Mouse (Mus musculus): ENCODE measurements around the gene Cdc14a. TPM values are rescaled to one million over a fixed set of nuclear protein-coding genes. Genes with fewer than 3 reads are reported as not detected.
A peak's percentile ranks its signal among the peaks of the same experiment; 100 is the strongest.

The Cdc14a gene
- total RNA-seq, 2 experiments from 2014 or later = 17.9 to 19.3 TPM

DNA sequence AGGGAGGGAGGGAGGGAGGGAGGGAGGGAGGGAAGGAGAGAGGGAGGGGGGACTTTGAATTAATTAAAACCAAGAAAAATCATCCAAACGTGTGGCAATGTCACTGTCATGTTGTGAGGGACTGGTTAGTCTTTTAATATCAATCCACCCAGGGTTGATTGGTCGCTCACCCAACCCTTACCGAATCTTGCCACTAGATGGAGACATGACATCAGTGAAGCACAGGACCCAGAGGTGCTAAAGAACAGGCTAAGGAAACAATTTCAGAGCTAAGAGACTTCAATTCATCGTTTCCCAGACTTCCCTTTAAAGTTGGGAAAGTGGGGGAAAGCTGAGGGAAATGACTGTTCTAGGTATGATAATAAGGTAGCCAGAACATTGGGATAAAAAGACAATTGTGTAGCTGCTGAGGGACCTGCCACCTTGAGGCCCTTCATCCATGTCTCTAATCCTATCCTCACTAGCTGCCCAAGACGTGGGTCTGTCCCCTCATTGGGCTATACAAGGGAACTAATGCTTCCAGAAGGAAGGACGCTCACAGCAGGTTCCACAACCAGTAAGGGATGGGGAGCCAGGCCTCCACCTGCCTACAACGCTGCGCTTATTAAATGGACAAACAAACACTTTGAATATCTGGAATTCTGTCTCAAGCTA lies 91.9 kb downstream of the Cdc14a start:
- no peak for DNase-seq (ENCODE audit: low spot score in 2 of 2)

DNA sequence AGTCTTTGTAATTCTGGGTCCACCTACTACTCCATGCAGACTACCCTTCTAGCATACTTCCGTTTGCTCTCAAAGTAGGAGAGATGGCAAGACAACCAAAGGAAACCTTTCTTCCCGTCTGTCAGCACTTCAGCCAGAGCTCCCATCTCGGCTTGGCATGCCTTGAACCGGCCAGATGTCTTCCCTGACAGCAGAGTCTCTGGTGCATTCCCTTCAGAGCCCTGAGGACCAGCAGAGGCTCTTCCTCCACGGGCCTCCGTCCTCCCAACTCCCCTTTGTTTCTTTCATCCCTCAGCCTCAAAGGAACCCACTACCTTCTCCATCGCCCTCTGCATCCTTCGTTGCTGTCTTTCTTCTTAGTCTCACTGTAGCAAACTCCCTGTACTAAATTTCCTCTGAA lies 93.9 kb downstream of the Cdc14a start:
- DNase-seq (ENCODE audit: low spot score in 2 of 2) = no peak

DNA sequence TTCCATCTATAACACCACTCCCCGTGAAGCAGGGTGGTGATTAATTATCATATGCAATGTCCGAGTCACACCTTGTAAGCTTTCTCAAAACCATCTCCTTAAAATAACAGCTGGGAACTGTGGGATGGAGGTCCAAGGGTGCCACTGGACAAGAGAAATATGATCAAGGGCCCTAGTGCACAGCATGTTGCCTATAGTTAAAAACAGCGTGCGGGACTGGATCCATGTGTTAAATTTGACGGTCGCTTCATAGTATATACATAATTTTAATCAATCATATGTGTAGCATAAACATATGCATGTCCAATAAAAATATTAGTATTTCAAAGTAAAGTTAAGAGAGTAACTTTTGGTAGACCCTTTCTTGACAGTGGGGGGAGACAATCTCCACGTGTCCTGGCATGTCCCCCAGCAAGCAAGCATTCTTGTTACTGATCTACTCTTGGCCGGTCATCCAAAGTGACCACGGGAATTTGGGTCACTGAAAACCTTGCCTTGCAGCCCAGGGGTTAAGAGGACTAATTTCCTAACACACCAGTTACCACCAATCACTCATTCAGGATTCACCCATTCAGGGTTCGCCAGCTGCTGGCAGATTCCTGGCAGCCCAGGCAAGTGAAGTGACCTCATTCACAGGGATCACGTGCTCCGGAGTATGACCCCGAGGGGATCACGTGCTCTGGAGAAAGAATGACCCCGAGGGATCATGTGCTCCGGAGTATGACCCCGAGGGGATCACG lies 94.6 kb downstream of the Cdc14a start:
- DNase-seq (ENCODE audit: low spot score in 2 of 2) = no peak

DNA sequence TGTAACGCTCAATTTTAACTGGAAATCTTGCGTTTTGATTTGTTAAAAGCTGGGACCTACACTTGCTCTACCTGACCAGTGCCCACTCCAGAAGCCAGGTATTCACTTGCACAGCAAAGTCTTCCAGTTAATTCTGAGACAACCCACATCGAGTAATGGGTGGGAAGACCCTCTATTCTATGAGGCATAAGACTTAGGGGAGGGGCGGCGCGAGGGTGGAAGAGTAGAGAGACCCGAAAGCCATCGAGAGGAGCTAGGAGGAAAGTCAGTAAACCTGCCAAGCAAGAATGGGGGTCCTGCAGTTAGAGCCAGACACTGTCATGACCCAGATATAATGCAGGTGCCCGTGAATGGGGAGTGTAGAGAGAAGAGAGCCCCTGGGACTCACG lies 96.2 kb downstream of the Cdc14a start:
- DNase-seq (ENCODE audit: low spot score in 2 of 2) = no peak

DNA sequence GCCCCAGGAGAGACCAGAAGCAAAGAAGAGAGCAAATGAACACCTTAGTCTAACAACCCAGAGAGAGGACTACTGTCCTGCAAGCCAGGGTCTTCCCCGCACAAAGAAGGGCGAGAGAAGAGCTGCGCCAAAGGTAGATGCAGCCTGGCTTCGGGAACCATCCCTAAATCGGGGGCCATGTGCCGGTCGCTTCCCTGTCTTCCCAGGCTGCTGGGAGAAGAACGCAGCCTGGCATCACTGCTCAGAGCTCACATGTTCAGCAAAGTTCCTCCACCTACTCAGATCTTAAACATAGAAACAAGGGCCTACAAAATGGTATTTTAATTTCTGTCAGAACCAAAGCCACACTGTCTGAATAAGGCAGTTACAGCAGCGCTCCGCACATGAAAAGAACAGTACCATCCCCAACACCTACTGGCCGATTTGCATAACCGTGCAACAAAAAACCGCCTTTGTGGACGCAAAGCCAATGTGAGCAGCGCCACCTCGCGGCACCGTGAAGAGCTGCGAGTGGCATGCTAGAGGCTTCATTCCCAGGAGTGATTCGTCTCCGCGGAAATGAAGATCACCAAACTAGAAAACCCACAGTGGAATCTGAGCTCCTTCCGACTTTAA lies 96.7 kb downstream of the Cdc14a start:
- DNase-seq (ENCODE audit: low spot score in 2 of 2) = peak; percentile 63 to 76

DNA sequence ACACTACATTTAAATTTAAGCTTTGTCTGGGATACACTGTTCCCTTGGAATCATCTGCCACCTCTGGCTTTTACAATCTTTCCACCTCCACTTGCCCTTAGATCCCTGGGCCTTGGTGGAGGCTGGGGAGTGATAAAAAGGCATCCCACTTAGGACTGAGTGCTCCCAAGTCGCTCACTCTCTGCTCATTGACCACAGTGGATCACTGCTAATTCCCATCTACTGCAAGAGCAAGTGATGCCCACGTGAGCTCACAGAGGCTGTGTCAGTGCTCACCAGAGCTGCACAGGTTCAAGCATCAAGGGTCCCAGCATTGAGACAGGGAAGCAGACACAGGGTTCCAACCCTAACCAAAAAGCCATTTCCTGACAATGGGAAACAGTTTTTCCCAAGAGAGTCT lies 98.3 kb downstream of the Cdc14a start:
- no peak for DNase-seq (ENCODE audit: low spot score in 2 of 2)

DNA sequence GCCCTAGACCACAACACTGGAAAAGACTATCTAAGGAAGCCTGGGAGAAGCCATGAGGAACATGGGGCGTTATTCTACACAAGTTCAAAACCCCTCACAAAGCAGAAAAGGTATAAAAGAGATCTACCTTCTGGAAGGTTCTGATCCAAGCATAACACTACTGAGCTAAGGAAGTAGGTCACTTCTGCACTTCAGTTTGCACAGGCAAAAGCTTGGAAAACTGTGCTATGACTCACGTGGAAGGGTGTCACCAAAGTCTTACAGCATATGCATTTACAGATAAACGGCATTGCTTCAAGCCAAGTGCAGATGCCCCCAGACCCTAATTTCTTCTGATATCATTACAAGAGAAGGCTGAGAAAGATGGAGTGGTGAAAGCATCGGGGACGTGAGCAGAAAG lies 104.1 kb downstream of the Cdc14a start:
- no peak for DNase-seq (ENCODE audit: low spot score in 2 of 2)

DNA sequence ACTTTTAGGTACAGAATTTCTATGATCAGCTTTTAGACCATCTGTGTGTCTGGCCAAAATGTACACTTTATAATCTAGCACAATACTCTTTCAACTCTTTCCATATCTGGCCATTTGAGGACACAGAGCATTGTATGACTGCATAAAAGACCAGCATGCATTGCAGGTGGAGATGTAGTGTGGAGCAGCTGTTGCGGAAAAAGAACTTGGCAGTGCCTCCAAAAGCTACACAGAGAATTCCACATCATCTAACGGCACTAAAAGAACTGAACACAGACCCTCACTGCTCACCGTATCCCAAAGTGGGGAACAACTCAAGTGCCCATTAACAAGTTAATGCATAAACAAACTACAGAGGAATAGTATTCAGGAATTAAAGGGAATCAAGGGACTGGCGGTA lies 112.0 kb downstream of the Cdc14a start:
- DNase-seq (ENCODE audit: low spot score in 2 of 2) = no peak

DNA sequence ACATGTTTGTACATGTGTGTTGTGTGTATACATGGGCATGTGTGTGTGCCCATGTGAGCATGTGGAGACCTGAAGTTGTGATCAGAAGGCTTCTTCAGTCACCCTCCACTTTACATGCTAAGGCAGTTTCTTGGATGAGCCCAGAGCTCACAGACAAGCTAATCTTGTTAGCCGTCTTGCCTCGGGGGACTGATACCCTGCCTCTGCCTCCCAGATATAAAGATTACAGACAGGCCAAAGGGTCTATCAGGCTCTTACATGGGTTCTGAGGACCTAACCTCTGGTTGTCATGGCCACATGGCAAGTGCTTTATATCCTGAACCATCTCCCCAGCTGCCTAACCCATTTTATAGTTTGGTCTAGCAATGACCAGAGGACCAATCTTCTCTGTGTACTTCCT lies 112.7 kb downstream of the Cdc14a start:
- DNase-seq (ENCODE audit: low spot score in 2 of 2) = no peak

DNA sequence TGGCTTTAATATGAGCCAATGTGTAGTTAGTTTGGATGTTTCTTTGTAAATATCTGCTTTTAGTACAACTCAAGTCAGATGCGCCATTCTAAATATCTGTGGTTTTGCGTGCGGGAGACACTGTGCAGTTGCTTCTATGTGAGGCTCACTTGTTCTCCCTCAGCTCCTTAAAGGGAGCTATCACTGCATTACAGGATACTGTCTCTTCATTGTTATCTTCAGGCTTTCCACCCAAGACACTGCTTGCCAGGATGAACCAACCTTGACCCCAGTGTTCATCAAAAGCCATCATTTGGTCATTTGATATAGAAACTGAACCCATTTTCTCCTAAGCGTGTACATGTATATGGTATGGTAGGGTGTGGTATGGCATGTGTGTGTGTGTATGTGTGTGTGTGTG lies 113.2 kb downstream of the Cdc14a start:
- no peak for DNase-seq (ENCODE audit: low spot score in 2 of 2)

DNA sequence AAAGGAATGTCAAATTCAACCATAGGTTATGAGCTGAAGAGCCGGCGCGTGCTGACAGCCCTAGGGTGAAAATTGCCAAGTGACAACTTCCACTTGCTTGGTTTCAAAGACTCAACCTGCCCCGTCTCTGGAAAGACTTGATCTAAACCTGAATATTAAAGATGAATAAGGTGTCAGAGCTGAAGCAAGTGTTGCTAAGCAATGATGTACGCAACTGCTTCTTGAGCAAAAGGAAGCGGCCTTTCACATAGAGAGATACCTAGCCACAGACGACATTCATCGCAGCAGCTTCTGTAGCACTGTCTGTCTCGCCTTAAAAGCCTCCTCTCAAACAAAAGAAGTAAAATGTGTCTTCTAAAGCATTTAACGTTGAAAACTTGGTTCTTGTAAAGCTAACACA lies 113.8 kb downstream of the Cdc14a start:
- no peak for DNase-seq (ENCODE audit: low spot score in 2 of 2)

DNA sequence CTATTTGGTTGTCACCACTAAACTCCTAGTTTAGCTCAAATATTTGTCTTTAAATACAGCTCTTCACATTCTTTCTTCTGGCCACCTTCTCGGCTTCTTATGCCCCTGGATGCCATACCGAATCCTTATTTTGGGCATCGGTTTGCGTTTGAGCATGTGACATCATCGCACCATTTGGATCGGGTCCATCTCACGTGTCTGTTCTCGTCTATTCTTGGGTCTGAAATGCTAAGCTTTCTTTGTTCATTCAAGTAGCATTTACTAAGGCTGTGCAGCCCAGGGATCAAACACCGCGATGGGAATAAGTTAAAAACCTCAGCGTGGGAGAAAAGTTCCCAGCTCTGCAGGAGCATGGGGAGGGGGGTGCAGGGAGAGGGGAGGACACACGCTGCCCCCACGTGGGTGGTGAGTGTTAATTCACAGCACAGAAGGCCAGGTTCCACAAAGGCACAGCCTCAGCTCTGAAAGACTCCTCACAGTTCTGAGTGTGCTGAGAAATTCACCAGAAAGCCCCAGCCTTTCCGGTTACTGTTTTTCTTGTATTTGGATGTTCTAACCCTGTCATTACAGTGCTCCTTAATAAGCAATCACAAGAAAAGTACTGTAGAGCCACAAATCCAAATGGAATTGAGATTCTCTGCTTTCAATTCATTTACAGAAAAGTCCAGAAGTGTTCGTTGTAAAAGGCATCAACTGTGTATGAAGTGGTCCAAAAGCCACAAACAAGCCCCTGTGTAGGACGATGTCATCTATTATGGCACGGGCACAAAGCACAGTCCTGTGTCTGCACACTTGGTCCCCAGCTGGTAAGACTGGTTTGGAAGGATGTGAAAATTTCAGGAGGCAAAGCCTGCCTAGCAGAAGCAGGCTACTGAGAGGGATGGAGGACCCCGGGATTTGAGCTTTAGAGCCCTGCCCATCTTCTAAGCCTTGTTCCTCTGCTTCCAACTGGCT lies 118.8 kb downstream of the Cdc14a start:
- no peak for DNase-seq (ENCODE audit: low spot score in 2 of 2)

DNA sequence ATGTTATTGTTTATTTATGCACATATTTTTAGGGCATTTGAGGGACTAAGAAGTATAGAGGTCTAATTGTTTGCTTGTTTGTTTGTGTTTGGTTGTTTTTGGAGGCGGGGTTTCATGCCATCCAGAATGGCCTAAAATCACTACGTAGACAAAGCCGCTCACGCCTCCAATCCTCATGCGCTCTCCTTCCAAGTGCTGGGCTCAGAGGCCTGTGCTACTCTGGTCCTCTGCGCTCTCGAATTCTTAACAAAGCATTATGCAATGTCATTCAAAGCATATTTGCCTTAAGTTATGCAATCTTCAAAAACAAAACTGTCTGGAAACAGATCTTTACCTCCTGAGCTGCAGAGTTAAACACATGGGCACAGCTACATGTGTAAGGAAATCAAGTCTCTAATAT lies 121.3 kb downstream of the Cdc14a start:
- no peak for DNase-seq (ENCODE audit: low spot score in 2 of 2)

DNA sequence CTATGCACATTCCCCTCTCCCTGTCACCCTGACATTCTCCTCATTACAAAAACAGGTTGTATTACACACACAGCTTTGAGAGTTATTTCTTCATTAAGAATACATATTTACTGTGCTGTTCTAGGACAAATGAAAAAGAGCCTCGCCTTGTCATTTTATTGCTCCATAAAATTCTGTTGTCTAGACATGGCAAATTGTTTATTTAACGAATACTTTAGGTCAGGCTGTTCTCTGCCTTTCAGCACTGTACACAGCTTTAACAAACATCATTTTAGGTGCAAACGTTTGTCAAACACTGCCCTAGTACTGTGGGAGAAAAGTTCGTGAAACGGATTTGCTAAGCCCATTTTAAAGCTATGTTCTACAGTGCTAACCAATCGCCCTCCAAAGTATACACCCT lies 122.1 kb downstream of the Cdc14a start:
- DNase-seq (ENCODE audit: low spot score in 2 of 2) = no peak

DNA sequence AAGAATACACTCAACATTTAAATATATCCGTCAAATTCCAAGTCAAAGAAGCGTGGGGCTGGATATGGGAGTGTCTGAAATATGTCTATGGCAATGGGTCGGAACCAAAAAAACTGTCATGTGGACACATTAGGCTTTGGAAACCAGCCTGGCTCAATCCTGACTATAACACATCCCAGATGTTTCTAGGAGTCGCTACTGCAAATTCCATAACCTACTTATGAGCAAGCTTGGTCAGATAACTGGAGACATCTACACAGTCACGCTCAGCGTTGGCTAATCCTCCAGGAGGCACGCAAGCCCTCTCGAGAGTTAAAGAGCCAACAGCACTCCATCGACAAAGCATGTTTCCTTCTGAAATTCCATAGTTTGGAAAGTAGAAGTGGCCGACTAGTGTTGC lies 125.1 kb downstream of the Cdc14a start:
- DNase-seq (ENCODE audit: low spot score in 2 of 2) = no peak

DNA sequence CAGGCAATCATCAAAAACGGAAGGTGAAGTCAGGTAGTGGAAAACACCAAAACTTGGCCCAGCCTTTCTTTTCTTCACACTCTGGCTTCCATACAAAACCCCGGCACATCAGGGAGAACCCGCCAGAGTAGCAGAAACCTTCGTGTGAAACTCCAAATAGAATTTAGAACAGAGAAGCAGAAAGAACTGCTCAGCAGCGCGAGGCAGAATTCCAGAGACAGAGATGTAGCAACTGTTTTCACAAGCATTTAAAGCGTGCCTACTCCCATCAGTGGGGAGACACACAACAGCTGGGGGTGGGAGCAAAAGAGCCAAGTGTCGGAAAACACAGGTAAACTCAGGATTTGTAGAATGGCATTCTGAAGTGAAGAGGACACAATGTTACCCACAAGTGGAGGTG lies 125.8 kb downstream of the Cdc14a start:
- DNase-seq (ENCODE audit: low spot score in 2 of 2) = no peak

DNA sequence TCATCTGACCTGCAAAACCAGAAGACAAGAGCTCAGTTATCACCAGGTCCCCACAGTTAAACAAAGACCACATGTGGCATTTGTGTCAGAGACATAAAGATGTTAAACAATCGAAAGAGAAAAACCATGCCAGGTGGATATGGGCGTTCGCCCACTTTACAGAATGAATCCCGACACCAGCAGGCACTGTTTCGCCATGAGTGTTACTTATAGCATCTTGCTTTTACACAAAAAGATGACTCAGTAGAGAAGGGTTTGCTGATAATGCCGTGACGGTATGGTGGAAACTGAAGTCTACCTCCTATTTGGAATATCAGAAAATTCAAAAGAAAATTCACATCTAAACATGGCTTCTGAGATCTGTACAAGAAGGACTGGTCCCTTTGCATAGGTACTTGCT lies 126.7 kb downstream of the Cdc14a start:
- DNase-seq (ENCODE audit: low spot score in 2 of 2) = no peak

DNA sequence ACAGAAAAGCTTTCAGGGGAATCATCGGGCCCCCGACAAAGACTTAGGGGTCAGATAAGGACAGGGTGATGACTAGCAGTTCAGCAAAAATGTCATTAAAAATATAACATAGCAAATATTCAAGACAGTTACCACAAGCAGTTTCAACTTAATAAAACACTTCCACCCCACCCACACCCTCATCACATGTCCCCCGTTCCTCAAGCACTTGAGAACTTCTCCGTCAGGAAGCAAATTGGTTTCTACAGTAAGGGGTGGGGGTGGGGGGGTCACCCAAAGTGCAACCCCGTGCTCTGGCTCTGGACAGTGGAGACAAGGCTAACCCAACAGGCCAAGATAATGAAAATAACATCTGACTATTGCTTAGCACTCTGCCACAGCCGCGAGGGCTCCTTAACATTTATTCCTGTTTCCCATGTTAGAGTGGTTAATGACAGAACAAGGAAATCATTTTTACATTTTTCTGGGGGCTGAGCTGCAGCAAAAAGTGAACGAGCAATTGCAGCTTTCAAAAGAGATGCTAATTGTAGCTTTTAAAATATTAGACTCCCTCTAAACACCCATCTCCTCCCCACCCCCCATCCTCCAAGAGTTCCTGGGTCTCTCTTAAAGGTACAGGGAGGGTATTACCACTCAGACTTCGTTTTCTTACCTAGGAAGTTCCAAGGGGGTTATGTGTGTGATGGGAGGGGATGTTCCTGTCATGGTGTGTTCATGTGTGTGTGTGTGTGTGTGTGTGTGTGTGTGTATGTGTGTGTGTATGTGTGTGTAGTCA lies 133.6 kb downstream of the Cdc14a start:
- DNase-seq (ENCODE audit: low spot score in 2 of 2) = no peak

DNA sequence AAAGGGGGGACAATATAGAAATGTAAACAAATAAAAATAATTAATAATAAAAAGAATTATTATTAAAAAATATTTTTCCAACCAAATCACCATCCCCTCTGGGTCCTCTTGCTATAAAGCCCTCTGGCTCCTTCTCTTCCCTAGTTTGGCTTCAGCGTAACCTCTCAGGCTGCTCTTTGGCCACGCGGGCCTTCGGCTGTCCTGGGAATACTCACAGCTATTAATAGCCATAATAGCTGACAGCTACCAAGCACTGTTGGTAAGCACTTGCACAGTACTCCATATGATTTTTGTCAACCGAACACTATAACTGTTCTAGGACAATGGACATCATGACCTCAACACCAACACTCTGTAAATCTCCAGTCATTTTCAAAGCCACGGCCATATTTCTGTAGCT lies 135.0 kb downstream of the Cdc14a start:
- no peak for DNase-seq (ENCODE audit: low spot score in 2 of 2)

DNA sequence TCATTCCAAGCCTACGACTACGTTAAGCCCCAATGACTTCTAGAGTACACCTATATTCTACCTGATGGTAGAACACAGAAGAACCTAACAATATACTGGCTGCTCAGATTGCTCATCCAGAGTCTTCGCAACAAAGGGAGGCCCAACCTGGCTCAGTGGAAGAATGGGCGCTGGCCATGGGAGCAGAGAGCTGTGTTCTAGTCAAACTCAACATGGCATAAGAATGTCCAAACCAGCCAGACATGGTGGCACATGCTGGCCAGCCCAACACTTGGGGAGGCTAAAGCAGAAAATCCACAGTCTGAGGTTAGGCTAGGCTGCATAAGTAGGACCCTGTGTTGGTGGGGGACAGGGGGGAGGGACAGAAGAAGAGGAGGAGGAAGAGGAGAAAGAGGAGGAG lies 139.1 kb downstream of the Cdc14a start:
- no peak for DNase-seq (ENCODE audit: low spot score in 2 of 2)

DNA sequence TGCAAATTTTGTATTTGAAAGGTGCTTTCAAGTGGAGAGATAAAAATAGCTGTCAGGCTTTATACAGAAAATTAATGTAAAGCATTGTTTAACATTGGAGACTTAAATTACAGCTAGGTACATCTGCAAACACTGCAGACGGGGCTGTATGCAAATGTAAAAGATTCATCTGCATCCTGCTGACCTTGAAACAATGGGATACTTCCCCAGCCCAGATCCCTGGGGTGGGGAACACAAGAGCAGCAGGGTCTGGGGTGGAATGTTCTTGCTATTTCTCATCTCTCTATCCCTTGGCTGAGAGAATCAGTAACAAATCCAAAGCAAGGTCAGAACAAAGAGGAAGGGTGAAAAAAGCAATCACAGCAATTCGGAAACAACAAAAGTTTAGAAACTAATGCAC lies 139.8 kb downstream of the Cdc14a start:
- DNase-seq (ENCODE audit: low spot score in 2 of 2) = no peak

Measured in adrenal gland, postnatal 4 days (tissue).